Mouse (Mus musculus): ENCODE data around the gene Acvr1. TPM values are rescaled to one million over a fixed set of nuclear protein-coding genes. Genes with fewer than 3 reads are reported as not detected.
A peak's percentile ranks its signal among the peaks of the same experiment; 100 is the strongest.

Gene Acvr1
- total RNA-seq, 2 experiments from 2014 or later, result 57.6 to 63.7 TPM

DNA sequence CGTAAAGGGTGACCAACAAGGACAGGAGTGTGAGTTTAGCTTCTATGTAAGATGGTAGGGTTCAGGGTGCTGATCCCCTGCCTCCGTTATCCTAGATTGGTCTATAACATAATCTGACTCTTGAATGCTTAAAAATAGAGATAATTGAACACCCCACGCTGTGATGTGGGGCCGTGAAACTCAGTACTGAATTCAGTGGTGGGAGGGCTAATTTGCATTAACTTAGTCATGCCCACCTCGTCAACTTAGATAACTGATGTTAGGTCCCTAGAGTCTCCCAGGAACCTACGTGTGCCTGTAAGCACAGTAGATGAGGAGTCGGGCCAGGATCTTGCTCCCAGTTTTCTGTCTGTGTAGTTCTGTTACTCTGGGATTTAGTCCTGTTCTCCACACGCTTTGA lies 147.4 kb downstream of the Acvr1 start:
- no peak for DNase-seq (ENCODE audit: low spot score in 2 of 2)

DNA sequence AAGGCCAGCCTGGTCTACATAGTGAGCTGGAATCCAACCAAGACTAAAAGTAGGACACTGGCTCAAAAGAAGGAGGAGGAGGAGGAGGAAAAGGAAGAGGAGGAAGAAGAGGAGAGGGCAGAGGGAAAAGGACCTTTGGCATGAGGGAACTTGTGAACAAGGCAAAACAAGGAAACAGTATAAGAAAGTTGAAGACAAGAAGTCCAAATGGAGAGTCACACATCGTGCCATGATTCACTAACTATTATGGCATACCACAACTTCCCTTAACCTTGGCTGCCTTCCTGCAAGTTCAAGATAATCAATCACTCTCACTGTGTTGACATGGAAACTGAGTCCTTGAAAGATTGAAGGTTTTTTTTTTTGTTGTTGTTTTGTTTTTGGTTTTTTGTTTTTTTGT lies 148.8 kb downstream of the Acvr1 start:
- no peak for DNase-seq (ENCODE audit: low spot score in 2 of 2)

- DNase-seq (ENCODE audit: low spot score in 2 of 2), result no peak
These were observed 149.3 kb downstream of the Acvr1 start for GRCm38 (mm10) chr2:58417684-58418083.

- no peak for DNase-seq (ENCODE audit: low spot score in 2 of 2)
These were observed 151.9 kb downstream of the Acvr1 start for GRCm38 (mm10) chr2:58415037-58415436.

DNA sequence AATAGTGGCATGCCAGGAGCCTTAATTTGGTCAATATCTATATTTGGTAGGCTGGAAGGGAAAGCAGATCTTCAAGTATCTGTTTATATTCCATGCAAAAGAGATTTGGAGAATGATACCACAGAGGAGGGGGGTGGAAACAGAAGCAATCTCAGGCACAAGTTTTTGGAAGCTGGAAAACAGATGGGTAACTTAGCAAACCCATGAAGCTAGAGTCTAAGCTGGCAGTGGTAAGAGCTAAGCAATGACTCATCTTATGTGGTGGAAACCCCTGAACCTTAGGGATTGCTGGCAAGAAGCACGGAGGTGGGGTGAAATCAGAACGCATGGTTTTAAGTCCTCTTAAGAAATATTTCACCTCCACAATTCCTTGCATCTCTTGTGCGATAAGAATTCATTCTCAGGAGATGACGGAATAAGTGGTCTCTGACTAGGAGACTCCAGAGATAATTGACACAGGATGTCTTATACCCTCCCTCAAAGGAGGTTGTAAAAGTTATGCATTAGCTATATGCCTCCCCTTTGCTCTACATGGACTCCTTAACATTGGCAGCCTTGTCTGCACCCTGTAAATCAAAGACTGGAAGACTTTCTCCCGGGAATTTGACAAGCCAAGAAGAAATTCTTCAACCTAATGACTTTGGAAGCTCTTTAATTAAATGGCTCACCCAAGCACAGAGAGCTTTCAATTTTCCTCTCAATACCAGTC lies 157.9 kb downstream of the Acvr1 start:
- DNase-seq (ENCODE audit: low spot score in 2 of 2), result no peak

- no peak for DNase-seq (ENCODE audit: low spot score in 2 of 2)
These were observed 163.5 kb downstream of the Acvr1 start for GRCm38 (mm10) chr2:58403481-58403880.

- DNase-seq (ENCODE audit: low spot score in 2 of 2), result no peak
These were observed 178.4 kb downstream of the Acvr1 start for GRCm38 (mm10) chr2:58388601-58389000.

GRCm38 (mm10) chr2:58380020-58380419 lies 186.9 kb downstream of the Acvr1 start:
- DNase-seq (ENCODE audit: low spot score in 2 of 2), result no peak

- no peak for DNase-seq (ENCODE audit: low spot score in 2 of 2)
These were observed 187.5 kb downstream of the Acvr1 start for GRCm38 (mm10) chr2:58379475-58379874.

DNA sequence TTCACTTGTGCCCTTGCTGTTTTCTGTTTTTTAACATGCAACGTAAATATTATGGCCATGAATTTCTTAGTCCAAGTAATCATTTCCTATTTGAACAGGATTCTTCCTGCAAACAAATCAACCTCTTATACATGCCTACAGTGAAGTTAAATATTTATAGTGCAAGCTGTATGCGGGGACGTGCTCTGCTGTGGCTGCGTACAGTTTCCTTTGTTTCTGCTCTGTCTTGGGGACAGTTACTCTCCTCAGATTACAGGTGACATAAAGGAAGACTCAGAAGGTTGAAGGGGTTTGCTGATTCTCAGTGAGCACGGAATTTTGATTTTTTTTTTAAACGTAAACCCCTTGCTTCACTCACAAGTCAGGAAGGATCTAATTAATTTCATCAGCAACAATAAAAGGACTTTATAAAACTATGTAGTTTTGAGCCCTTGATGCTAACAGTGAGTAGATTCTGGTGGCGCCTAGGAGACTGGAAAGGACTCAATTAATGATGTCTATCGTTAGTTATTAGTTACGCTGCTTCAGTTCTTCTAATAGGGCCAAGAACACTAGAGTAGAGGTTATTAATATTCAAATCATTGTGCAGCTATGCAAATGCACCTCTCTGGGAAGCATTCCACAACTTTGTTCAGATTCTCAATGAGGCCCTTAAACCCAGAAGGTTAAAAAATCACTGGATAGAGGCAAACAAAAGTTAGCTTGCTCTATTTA lies 189.4 kb downstream of the Acvr1 start:
- no peak for DNase-seq (ENCODE audit: low spot score in 2 of 2)

- DNase-seq (ENCODE audit: low spot score in 2 of 2), result no peak
These were observed 200.8 kb downstream of the Acvr1 start for GRCm38 (mm10) chr2:58366196-58366595.

GRCm38 (mm10) chr2:58361361-58362046 lies 205.5 kb downstream of the Acvr1 start:
- DNase-seq (ENCODE audit: low spot score in 2 of 2), result no peak

GRCm38 (mm10) chr2:58358132-58358460 lies 208.9 kb downstream of the Acvr1 start:
- no peak for DNase-seq (ENCODE audit: low spot score in 2 of 2)

DNA sequence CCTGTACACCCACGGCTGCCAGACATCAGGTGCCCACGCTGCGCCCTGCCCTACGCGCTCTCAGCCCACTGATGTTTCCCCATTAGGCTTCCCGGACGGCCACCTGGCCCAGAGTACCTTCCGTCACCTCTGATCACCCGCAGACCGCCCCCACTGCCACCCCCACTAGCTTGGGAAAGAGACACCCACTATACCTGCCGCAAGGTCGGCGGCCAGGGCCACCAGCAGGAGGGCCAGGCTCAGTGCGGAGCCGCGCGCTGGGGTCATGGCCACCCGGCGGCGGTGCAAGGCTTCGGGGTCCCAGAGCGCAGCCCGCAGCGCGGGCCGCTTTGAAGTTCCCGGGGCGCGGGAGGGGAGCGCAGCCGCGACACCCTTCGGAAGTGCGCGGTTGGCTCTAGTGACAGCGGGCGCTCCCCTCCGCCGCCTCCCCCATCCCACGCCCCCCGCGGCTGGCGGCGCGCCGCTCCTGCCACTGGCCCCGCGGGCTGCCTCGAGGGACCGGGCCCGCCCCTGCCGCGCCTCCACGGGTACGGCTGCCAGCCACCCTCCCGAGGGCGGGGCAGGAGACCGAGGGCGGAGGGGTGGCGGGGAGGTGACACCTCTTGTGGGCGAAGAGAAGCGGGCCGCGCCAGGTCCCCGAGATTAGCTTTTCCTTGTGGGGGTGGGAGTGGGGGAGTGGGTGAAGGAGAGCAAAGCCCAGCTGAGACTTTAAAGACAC lies 209.4 kb downstream of the Acvr1 start, which contains the start of gene Acvr1c:
TSS of gene Acvr1c (minus strand) at position 482 of the 718 bp plus-strand sequence.
- peak; percentile 24 to 43 for DNase-seq (ENCODE audit: low spot score in 2 of 2)

- DNase-seq (ENCODE audit: low spot score in 2 of 2), result no peak
These were observed 209.9 kb downstream of the Acvr1 start for GRCm38 (mm10) chr2:58357068-58357413.

- no peak for DNase-seq (ENCODE audit: low spot score in 2 of 2)
These were observed 212.6 kb downstream of the Acvr1 start for GRCm38 (mm10) chr2:58354389-58354788.

DNA sequence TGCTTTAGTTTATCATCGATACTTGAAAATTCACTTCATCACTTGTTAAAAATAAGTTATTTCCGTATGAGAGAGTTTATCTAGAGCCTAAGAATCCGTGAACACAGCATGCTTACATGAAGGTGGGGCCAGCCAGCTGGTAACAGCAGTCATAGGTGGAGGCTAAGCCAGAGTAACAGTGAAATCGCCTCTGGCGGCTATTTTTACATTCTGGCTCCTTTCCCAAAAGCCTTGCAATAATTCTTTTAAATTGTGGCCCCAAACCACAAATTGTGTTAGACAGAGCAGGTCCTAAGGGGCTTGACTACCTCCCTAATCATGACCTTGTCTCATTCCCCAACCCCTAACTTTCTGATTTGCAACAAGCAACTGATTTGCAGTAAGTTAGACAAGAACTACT lies 214.1 kb downstream of the Acvr1 start:
- DNase-seq (ENCODE audit: low spot score in 2 of 2), result no peak

- DNase-seq (ENCODE audit: low spot score in 2 of 2), result no peak
These were observed 216.3 kb downstream of the Acvr1 start for GRCm38 (mm10) chr2:58350657-58351056.
